15 mouse cellular contexts compared by ENCODE assay signal in the genomic region with DNA sequence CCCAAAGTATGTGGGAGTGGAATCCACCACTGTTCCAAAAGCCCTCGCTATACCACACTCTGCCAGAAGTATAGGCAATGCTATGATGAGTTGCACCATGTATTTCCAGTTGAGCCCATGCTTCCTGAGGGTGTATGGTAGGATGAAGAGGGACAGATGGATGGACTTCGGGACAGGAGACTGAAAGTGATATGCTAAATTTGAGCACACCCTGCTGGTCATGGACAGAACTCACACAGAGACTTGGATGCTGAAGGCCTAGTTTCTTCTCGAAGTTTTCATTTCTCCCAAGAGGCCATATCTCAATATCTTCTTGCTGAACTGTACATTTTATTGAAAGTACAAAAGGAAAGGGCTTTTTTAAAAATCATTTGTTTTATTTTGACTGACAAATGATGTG.
"Had no signal": no experiment of that assay in that cellular context is flagged by ENCODE, and none has a peak within 500 bp of the region (broad histone marks: within the 10 kb centered on the region; RNA-seq: fewer than 3 reads in every experiment).

No protein-coding gene starts in this region.

- H3K27me3 ChIP-seq: limb, embryonic 15.5 days; neural tube, embryonic 15.5 days had no signal

- H3K9me3 ChIP-seq: limb, embryonic 15.5 days; midbrain, embryonic 10.5 days; neural tube, embryonic 15.5 days had no signal

- H3K4me1 ChIP-seq: limb, embryonic 15.5 days; neural tube, embryonic 15.5 days had no signal

- H3K9ac ChIP-seq: limb, embryonic 15.5 days; liver, embryonic 14.5 days; neural tube, embryonic 15.5 days had no signal

- H3K4me3 ChIP-seq: limb, embryonic 15.5 days; midbrain, embryonic 10.5 days; myocyte; neural tube, embryonic 15.5 days had no signal

- H3K36me3 ChIP-seq: limb, embryonic 15.5 days; midbrain, embryonic 10.5 days; neural tube, embryonic 15.5 days had no signal

- DNase-seq: kidney, adult 9 months; kidney, postnatal 36 days; lung, adult 18-20 months; lung, postnatal 36 days; midbrain, embryonic 14.5 days; right cerebral cortex, postnatal 4 days; spleen, adult 18-20 months; thymus, adult 2 months; thymus, postnatal 36 days had no signal

- H3K27ac ChIP-seq: kidney, postnatal 0 days; limb, embryonic 15.5 days; liver, embryonic 14.5 days; midbrain, embryonic 10.5 days; neural tube, embryonic 15.5 days had no signal

- H3K4me2 ChIP-seq: limb, embryonic 15.5 days; neural tube, embryonic 15.5 days had no signal
